Mouse (Mus musculus) CH12.LX (cell line): Measurements from ENCODE around the gene Ttll6.
A peak's percentile ranks its signal among the peaks of the same experiment; 100 is the strongest.

Source experiments
- CHD2 ChIP-seq: IDR thresholded peaks from 2 replicates; pipeline ENCODE4 v1.6.1; 2011; ENCODE audit warnings: low read length, improper control_type of control experiment
- CTCF ChIP-seq, 2 experiments: IDR thresholded peaks in 1 of 2; conservative IDR thresholded peaks in 1 of 2; 2 replicates each; pipeline ENCODE4 v1.5.1; 2011 to 2012; ENCODE audit warnings: low read depth in 2 of 2, low read length in 2 of 2, improper control_type of control experiment in 1 of 2, inconsistent platforms in 1 of 2, mild to moderate bottlenecking in 1 of 2, moderate library complexity in 1 of 2
- EP300 ChIP-seq: IDR thresholded peaks from 2 replicates; pipeline ENCODE4 v1.6.1; 2011; ENCODE audit warnings: low read length, improper control_type of control experiment
- MAFK ChIP-seq: IDR thresholded peaks from 2 replicates; pipeline ENCODE4 v1.6.1; 2011; ENCODE audit warnings: low read length, improper control_type of control experiment; ENCODE audit not compliant: insufficient replicate concordance
- MAX ChIP-seq: IDR thresholded peaks from 2 replicates; pipeline ENCODE4 v1.6.1; 2011; ENCODE audit warnings: low read length, improper control_type of control experiment
- POLR2A ChIP-seq: IDR thresholded peaks from 2 replicates; pipeline ENCODE4 v1.6.1; 2011; ENCODE audit warnings: low read depth, mild to moderate bottlenecking, improper control_type of control experiment, low read length

GRCm38 (mm10) chr11:96091073-96091472, 42.5 kb upstream of the Ttll6 start:
- no peak for TF ChIP-seq MAFK
- TF ChIP-seq EP300: no peak
- no peak for TF ChIP-seq POLR2A
- TF ChIP-seq CTCF (conservative IDR thresholded peaks at IDR 0.05 in 1 of 2, IDR thresholded peaks at IDR 0.05 in 1 of 2; ENCODE audit: low read depth in 2 of 2, low read length in 2 of 2): peak; percentile 13 to 82; a peak in 2 of 4 replicates
- no peak for TF ChIP-seq CHD2
- TF ChIP-seq MAX: no peak
